Mouse (Mus musculus): Measurements from ENCODE around the gene Tigd3.

- TF ChIP-seq POLR2A (IDR thresholded peaks at IDR 0.05; ENCODE audit: insufficient read length, low read depth) (no peak), TCF12 (IDR thresholded peaks at IDR 0.05; ENCODE audit: insufficient read depth, poor library complexity, severe bottlenecking) (no peak), MAX (IDR thresholded peaks at IDR 0.05; ENCODE audit: low read depth) (no peak), POLR2AphosphoS2 (IDR thresholded peaks at IDR 0.05; ENCODE audit: insufficient read length, low read depth) (no peak), E2F4 (IDR thresholded peaks at IDR 0.05; ENCODE audit: insufficient read depth) (no peak), USF1 (IDR thresholded peaks at IDR 0.05; ENCODE audit: low read depth) (no peak), TCF3 (IDR thresholded peaks at IDR 0.05; ENCODE audit: insufficient read length, low read depth) (no peak), SRF (IDR thresholded peaks at IDR 0.05; ENCODE audit: control insufficient read depth, insufficient read length, low read depth) (no peak), MYOD1 (IDR thresholded peaks at IDR 0.05; ENCODE audit: control insufficient read depth in 1 of 3, insufficient read length in 2 of 3, low read depth in 2 of 3) (no peak), REST (IDR thresholded peaks at IDR 0.05; ENCODE audit: insufficient read depth, insufficient read length) (no peak), CEBPB (IDR thresholded peaks at IDR 0.05; ENCODE audit: insufficient read depth, poor library complexity, severe bottlenecking) (no peak), MYOG (IDR thresholded peaks at IDR 0.05; ENCODE audit: control insufficient read depth in 1 of 3, insufficient read depth in 1 of 3, insufficient read length in 2 of 3, low read depth in 2 of 3) (no peak)
Measured at GRCm38 (mm10) chr19:5910221-5910620, 16.3 kb upstream of the Tigd3 start.
